Mouse (Mus musculus) heart, adult 2 months (tissue): Measurements from ENCODE around the gene Agbl3.

Experiments used
- CTCF ChIP-seq: fragments of 200-600 bp; IDR thresholded peaks from 2 replicates; pipeline ENCODE4 v1.8.1; 2022; ENCODE audit warnings: antibody characterized with exemption, mild to moderate bottlenecking, moderate library complexity
- EP300 ChIP-seq: fragments of 200-500 bp; IDR thresholded peaks from 2 replicates; pipeline ENCODE4 v1.6.1; 2011; ENCODE audit warnings: low read depth, low read length, control low read depth; ENCODE audit not compliant: insufficient read depth
- POLR2A ChIP-seq: fragments of 200-500 bp; IDR thresholded peaks from 2 replicates; pipeline ENCODE4 v1.6.1; 2011; ENCODE audit warnings: mild to moderate bottlenecking, low read depth, low read length, control low read depth; ENCODE audit not compliant: insufficient read depth

DNA sequence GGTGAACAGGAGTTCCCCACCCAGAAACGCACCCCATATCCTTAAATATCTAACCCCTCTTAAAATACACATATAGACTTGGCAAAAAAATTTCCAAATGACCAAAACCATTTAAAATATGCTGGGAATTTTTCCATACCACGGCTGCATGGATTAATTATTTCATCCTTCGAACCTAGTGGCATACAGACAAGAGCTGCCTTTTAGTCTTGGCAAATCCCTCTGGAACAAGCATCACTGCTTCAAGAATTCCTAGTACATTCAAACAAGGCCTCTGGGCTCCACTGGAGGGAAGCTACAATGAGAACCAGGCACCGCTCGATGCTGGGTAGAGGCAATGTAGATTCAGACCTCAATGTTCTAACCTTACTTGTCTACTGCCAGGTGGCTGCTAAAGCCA is 90.5 kb downstream of the Agbl3 start:
- TF ChIP-seq CTCF (no peak), POLR2A (no peak), EP300 (no peak)
